Mouse (Mus musculus): Measurements from ENCODE around the gene Katnal1.

The Katnal1 gene

DNA sequence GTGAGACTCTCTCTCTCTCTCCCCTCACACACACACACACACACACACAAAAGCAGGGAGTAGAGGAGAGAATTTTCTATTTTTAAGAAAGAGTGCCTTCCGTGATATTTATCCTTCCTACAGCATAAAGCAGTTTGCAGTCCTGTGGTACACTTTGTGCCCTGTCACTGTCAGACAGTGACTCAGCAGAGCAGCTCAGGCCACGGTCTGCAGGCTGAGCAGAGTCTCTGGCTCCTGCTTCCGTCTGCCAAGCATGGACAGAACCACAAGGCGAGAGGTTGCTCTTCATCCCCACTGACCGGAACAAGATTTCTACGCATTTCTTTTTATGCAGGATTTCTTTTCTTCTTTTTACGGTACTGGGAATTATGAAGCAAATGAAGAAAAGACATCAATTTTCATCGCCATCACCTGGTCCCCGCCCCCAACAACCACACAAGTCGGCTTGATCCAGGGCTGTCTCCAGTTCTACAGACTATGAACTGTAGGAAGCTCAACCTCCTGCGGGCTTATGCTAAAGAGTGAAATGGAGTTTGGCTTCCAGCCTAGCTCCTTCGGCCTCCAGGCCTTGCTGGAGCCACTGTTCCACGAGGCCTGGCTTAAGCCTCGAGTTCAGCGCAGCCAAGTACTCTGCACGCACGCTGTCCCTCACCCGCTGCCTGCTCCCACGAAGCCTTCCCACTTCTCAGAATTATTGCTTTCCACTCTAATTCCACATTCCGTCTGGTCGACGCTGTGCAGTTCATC, 25.4 kb upstream of the Katnal1 start:
- DNase-seq (ENCODE audit: low spot score), result no peak

DNA sequence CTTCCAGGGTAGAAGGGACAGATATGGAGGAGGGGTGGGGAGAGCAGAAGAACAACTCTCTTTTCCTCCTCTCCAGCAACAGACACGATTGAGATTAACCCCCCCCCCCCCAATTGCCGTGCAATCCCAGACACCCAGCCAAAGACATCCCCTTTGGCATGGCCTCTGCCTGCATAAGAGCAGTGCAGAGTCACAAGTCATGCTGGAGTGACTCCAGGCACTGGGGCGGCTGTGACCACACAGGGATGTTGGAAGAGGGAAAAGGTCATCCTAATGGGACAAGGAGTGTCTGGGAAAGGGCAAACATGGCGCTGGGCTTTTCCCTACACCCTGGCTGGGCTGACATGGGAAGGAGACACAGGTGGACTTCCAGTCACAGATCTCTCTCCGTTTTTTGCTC, 24.0 kb upstream of the Katnal1 start:
- no peak for DNase-seq (ENCODE audit: low spot score)

DNA sequence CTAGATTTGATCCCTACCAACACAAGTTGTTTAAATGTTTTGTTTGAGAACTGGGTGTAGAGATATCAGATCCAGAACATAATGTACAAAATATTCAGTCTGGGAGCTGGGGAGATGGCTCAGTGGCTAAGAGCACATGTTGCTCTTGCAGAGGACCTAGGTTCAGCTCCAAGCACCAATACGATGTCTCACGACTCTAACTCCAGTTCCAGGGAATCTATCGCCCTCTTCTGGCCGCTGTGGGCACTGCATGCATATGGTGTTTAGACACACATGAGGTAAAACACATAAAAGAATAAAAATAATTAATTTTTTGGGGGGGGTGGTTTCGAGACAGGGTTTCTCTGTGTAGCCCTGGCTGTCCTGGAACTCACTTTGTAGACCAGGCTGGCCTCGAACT, 23.3 kb upstream of the Katnal1 start:
- DNase-seq (ENCODE audit: low spot score), result peak; percentile 54

DNA sequence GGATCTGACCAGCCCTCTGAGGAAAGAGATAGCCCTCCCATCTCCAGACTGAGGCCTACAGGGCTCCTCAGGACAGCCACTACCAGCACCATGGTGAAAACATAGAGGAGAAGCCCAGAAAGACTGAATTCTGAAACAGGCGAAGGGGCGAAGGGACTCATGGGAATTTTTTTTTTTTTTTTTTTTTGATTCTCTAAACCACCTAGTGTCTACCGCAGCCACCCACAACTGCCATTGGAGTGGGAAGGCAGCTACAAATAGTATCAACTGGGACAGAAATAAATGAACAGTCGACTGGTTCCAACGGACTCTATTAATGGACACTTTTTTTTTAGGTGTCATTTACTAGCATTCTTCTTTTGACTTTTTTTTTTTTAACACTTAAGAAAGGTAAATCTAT, 22.2 kb upstream of the Katnal1 start:
- no peak for DNase-seq (ENCODE audit: low spot score)

DNA sequence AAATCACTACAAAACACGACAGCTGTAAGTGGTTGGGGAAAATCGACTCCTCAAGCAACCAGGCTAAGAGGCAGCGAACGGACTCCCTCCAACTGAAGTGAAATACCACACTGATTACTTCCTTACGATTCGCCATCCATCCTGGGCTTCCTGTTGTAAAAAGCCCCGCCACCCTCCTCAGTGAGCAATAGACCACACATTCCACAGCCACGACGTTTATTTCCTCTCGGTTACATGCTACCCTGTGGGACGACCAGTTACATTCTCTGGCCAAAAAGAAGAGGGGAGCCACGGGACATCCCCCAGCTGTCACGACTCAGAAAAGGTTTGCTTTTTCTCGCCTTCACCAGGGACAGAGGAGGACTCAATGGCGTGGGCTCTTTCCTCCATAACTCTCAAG, 20.9 kb upstream of the Katnal1 start:
- DNase-seq (ENCODE audit: low spot score), result no peak

DNA sequence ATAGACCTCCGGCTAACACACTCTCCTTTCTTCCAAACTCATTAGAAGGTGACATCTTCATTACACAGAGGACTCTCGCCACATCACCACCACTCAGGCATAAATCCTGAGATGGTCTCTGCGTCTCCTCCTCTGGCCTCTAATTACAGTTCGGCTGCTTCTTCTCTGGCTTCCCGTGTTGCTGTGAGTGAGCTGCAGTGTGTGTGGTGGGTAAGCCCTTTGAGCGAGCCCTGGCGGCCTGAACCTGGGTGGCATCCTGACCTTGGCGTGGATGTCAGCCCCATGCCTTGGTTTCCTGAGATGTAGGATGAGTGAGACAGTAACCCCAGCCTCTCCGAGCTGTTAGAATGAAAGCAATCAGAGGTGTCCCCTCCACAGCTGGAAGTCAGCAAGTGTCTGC, 19.5 kb upstream of the Katnal1 start:
- no peak for DNase-seq (ENCODE audit: low spot score)

DNA sequence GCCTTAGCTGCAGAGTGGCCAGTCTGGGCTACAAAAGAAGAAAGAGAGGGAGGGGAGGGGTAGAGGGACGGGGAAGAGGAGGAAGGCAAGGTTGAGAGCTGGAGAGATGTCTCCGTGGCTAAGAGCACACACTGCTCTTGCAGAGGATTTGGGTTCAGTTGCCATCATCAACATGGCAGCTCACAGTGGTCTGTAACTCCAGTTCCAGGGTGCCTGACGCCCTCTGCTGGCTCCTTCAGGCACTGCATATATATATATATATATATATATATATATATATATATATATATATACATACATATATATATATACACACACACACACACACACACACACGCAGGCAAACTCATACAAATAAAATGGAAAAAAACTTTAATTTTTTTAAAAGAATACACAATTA, 18.3 kb upstream of the Katnal1 start:
- no peak for DNase-seq (ENCODE audit: low spot score)

DNA sequence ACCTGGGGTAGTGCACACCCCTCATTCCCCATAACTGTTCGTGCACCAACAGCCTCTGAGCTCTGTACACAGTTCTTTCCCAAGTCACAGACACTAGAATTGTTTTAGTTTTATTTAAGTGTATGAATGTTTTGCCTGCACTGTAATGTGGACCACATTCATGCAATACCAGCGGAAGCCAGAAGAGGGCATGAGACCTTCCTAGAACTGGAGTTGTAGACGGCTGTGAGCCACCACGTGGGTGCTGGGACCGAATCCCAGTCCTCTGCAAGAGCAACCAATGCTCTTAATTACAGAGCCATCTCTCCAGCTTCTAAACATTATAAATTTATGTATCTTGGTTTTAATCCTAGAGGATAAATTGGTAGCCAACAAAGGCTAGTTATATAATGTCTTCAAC, 17.7 kb upstream of the Katnal1 start:
- DNase-seq (ENCODE audit: low spot score), result peak; percentile 25

DNA sequence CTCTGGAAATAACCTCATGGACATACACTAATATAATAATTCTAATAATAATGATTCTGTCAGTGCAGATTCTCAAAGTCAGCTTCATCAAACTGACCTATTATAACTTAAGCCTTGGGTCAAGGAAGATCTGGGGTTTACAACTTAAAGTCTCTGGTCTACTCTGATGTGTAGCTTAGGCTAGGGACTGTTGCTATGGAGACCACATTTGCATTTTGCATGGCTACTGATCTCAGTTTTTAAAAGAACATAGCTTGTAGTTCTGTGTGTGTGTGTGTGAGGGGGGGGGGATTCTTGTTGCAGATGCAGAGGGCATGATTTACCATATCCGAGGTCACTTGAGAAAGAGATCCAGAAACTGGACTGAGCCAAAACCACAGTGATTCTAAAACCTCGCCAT, 16.6 kb upstream of the Katnal1 start:
- DNase-seq (ENCODE audit: low spot score), result no peak

DNA sequence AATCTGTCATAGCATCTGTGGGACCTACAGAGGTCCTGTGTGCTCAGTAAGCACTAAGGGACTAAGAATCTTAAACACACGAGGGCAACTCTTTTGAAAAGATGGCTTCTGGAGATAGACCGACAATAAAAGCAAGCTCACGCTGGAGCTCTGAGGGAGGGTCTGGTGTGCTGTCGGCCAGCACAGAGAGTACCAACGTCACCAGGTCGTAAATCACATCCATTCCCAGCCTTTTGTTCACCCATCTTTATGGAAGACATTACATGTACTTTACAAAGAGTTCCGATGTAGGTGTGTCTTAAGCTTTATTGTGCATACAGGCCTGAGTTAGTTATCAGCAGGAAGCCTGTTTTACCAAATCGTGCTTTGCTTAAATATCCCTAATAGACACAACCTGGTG, 14.9 kb upstream of the Katnal1 start:
- no peak for DNase-seq (ENCODE audit: low spot score)

DNA sequence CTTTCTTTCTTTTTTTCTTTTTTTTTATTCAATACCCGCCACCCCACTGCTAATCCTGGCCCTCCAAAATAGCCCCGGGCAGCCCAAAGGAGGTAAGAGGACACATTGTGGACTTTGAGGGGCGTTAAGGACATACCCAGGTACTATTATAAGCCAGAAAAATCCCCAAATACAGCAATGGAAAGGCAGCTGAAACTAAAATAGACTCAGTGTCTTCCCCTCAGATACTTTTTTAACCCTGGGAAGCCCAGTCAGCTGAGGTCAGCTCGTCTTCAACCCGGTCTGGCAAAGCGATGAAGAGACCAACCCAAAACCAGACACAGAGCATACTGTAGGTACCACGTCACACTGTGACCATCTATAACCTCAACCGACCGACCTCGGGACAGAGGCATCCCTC, 14.3 kb upstream of the Katnal1 start:
- DNase-seq (ENCODE audit: low spot score), result no peak

DNA sequence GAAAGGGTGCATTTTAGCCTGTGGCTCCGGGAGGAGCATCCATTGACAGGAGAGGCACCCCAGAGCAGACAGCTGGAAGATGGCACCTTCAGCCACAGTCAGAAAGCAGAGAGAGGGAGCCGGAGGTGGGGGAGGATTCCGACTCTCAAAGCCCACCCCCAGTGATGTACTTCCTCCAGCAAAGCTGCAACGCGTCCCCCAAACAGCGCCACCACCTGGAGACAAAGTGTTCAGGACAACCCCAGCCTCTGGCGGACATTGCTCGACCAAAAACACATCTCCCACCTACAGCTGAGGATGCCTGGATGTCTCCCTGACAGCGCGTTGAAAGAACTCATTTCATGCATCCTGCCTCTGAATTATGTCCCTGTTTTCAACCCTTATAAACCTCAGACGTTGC, 13.8 kb upstream of the Katnal1 start:
- DNase-seq (ENCODE audit: low spot score), result no peak

DNA sequence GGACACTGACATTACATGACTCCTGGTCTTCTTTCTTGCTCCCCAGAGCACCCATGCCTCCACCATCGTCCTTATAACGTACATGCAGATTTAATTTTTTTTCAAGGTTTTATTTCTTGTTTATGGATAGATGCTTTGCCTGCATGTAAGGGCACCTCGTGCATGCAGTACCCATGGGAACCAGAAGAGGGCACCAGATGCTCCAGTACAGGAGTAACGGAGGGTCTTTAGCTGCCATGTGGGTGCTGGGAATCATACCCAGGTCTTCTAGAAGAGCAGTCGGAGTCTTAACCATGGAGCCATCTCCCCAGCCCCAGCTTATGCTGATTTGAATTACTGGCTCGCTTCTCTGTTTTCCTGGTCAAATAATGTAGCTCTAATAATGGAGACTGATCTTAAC, 13.2 kb upstream of the Katnal1 start:
- no peak for DNase-seq (ENCODE audit: low spot score)

DNA sequence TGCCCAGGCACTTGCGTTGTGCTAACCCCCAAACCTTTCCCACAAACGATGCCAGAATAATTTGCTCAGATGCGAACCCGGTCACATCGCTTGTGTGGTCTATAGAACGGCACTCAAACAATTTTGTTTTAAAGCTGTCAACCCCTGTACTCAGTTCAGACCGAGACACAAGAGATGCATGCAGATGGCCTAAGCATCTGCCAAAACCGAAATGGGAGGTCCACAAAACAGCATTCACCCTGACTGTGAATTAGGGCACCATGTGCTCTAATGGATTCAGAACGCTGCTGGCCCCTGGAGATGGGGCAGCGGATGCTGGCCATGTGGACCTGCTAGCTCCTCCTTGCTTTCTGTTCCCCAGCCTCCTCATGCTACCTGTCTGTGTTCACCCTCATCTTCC, 12.7 kb upstream of the Katnal1 start:
- peak; percentile 17 for DNase-seq (ENCODE audit: low spot score)

DNA sequence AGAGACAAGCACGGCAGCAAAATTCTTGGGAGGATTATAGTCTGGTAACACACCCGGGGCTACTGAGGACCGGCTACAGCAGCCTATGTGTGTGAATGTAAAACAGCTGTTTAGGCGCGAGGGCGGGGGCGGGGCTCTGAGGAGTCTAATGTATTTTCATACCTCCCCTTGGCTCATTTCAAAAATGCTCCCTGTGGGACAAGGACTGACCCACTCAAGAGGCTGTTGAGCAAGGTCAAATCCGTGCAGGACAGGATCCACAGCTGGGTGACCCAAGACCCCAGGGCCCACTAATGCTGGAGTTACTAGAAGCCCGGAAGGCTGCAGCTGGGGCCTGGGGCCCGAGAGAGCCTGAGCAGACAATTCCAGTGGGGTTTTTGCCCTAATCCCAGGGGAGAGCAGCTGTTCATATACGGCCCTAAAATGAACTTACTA, 10.8 kb upstream of the Katnal1 start:
- DNase-seq (ENCODE audit: low spot score), result no peak

DNA sequence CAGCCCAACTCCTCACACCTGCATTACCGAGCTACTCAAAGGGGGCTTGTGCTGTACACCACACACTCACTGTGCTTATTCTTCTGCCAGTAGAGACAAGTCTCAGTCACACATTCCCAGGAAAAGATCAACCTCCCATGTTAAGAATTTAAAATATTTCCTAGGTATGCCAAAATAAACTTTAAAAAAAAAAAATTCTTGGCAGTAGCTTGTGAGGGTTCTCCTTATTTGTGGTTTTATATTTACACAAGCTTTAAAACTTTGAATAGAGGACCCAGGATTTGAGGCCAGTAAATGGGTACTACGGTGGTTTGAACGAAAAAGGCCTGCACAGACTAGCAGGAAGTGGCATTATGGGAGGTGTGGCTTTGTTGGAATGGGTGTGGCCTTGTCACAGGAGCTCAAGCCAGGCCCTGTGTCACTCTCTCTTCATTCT, 7.4 kb upstream of the Katnal1 start:
- no peak for DNase-seq (ENCODE audit: low spot score)

DNA sequence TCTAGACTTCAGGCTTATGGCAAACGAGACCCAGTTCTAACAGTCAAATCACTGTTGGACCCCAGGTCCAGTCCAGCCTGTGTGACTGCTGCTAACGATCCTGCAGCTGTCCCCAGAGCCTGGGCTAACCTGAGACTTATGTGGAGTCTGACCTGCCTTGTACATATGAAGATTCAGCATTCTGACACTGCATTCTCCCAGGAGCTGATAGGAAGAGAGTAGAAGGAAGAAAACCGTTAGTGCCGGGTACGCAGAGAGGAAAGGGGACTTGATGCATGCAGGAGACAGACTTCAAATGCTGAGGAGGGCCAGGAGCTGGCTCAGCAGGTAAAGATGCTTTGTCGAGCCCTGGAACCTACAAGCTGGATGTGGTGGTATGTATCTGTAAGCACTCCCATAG, 6.8 kb upstream of the Katnal1 start:
- DNase-seq (ENCODE audit: low spot score), result no peak

DNA sequence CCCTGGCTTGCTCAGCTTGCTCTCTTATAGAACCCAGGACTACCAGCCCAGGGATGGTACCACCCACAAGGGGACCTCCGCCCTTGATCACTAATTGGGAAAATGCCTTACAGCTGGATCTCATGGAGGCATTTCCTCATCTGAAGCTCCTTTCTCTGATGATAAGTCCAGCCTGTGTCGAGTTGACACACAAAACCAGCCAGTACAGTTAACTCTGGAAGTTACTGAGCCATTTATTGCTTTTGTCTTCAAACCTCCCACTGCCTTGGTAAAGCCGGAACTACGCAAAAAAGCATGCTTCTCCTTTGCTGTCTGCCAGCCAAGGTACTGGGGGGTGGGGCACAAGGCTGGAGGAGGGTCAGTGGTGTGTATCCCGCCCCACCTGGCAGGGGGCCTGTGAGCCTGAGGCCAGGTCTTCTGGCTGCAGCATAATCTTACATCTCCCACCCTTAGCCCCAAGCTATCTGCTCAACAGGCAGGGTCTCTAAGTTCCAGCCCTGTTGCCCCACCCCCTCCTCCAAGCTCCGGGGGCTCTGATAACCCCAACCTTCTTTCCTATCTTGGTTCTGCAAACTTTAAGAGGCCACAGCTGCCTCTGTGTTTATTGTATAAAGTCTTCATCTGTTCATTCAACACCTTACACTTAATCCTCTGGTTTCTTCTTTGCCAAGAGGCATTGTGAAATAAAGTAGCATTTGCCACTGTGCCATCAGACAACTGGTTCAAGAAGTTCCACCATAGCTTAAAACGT, 6.1 kb upstream of the Katnal1 start:
- no peak for DNase-seq (ENCODE audit: low spot score)

DNA sequence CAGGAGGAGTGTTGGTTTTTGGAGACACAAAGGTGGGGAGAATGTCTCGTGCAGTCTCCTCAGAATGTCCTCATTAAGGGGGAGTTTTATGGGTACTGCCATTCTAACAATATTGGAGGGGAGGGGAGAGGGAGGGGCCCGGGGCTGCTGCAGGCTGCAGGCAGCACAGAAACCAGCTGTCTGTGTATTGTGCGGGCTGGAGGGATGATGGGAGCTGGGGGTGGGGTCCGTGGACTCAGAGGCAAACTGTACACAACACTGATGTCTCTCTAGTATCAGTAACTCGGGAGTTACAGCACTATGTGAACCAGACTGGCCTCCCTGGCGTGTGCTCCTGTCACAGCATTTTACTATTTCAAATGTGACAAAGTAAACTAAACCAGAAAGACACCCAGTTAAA, 5.3 kb upstream of the Katnal1 start:
- no peak for DNase-seq (ENCODE audit: low spot score)

DNA sequence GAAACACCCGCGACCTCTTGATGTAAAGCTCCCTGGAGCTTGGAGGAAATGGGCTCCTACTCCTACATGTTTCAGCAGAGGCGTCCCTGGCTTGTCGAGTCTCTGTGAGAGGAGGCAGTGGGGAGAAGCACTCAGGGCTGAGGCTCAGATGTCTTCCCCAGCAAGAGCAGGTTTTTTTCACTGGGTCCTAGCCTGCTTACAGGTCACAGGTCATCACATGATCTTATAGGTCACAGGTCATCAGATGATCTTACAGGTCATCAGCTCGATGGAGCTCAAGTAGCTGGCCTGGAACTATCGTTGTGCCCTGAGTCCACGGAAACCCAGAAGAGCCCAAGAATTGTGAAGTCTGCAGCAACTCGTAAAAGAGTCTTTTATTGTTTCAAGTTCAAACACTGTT, 4.6 kb upstream of the Katnal1 start:
- no peak for DNase-seq (ENCODE audit: low spot score)

DNA sequence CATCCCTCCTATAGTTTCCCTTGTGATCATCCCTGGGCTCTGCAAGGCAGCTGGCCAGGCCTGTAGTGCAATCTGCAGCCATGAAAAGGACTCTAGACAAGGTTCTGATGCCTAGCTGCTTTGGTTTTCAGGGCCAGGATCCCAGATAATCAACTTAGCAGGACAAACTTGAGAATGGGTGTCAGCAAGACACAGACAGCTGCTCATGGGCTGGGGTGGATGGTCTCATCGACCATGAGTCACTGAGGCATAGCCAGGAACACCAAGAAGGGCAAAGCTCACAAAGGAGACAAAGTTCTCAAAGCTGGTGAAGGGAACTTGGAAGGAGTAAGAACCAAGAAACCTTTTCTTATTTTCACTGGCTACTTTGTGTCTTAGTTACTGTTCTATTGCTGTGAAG, 2.2 kb upstream of the Katnal1 start:
- no peak for DNase-seq (ENCODE audit: low spot score)

DNA sequence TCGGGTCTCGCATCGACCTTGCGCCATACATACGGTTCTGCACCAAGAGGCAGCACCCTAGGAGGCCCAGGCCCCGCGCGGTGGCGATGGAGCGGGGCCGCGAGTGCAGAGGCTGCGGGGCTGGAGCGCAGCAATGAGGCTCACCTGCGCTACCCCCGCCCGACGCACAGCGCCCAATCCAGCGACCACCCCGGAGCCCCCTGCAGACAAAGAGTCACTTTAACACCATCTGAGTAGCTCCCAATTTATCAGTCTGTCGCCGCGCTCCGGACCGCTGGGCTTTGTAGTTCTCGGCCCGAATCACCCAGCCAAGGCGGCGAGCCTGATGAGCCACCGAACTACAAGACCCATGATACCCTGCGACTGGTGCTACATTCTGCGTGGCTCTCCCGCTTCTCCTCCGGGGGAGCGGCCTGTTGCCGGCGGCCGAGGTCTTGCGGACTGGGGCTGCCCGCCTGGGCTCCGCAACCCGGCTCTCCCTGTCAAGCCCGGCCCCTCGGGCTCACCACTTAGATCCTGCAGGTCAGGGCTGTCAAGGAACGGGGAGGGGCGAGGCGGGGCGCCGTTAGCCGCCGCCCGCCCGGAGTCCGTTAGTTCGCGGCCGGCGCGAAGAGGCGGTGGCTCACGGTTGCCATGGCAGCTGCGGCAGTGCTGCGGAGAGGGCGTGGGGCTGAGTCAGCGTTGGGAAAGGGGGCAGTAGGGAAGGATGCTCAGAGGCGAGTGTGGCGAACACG, 571 bp downstream of the Katnal1 start:
- peak; percentile 97 for DNase-seq (ENCODE audit: low spot score)

DNA sequence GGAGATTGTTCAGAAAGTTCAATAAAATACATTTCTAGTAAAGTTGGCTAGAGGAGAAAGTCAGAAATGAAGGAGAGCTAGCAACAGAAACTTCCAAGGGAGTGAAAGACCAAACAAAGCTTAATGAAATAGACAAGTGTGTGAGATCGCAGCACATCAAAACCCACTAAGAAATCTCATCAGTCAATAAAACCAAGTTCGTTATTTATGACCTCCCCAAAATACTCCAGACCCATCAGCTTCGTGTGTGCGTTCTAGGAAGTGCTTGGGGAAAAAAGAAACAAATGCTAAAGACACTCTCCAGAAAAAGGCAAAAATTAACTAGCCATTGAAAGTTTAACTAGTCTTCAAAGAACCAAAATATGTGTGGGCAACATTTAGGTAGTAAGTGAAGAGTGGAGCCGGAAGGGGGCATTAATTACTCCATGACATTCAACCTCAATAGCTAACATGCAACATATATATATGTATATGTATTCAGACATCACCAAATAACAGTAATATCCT, 1.4 kb downstream of the Katnal1 start:
- no peak for DNase-seq (ENCODE audit: low spot score)

Data from retina, embryonic 14.5 days (tissue).